Mouse (Mus musculus) midbrain, postnatal 0 days (tissue): ENCODE results near the gene Igfbp4. TPM values are rescaled to one million over a fixed set of nuclear protein-coding genes. Genes with fewer than 3 reads are reported as not detected.

Experiments
- ATAC-seq: fragments of 200-750 bp; cut with Nextera tagmentation; 2 replicates; pipeline ENCODE4 v1.8.0; 2017; ENCODE audit warnings: moderate number of reproducible peaks, mild to moderate bottlenecking, moderate TSS enrichment, moderate library complexity; ENCODE audit not compliant: low FRiP score
- DNase-seq: peaks from one replicate; pipeline ENCODE4 v3.0.0-alpha.2; 2015; ENCODE audit warnings: low spot score
- H3K27ac ChIP-seq: fragments of 300-500 bp; sonication (generic); 2 replicates; pipeline ENCODE4 v1.5.1; 2014; ENCODE audit warnings: low read depth, mild to moderate bottlenecking, low read length, mixed read lengths
- H3K27me3 ChIP-seq: fragments of 300-500 bp; sonication (generic); 2 replicates; pipeline ENCODE4 v1.6.1; 2014; ENCODE audit warnings: low read length, control low read depth, mixed read lengths; ENCODE audit not compliant: insufficient read depth
- H3K36me3 ChIP-seq: fragments of 300-500 bp; sonication (generic); 2 replicates; pipeline ENCODE4 v1.6.1; 2014; ENCODE audit warnings: low read length, control low read depth, mixed read lengths; ENCODE audit not compliant: insufficient read depth
- H3K4me1 ChIP-seq: fragments of 300-500 bp; sonication (generic); 2 replicates; pipeline ENCODE4 v1.6.1; 2014; ENCODE audit warnings: mild to moderate bottlenecking, control low read depth, antibody characterized with exemption, low read length, mixed read lengths; ENCODE audit not compliant: insufficient read depth
- H3K4me2 ChIP-seq: fragments of 300-500 bp; sonication (generic); 2 replicates; pipeline ENCODE4 v1.6.1; 2014; ENCODE audit warnings: low read depth, mild to moderate bottlenecking, low read length, mixed read lengths; ENCODE audit not compliant: poor library complexity, severe bottlenecking
- H3K4me3 ChIP-seq: fragments of 300-500 bp; sonication (generic); 2 replicates; pipeline ENCODE4 v1.5.1; 2014; ENCODE audit warnings: low read depth, mild to moderate bottlenecking, low read length, moderate library complexity
- H3K9ac ChIP-seq: fragments of 300-500 bp; sonication (generic); replicated peaks from 2 replicates; pipeline ENCODE4 v1.6.1; 2014; ENCODE audit warnings: mild to moderate bottlenecking, low read length, moderate library complexity, mixed read lengths; ENCODE audit not compliant: poor library complexity, severe bottlenecking
- H3K9me3 ChIP-seq: fragments of 300-500 bp; sonication (generic); 2 replicates; pipeline ENCODE4 v1.6.1; 2016; ENCODE audit warnings: low read length, control low read depth
- CTCF ChIP-seq: IDR thresholded peaks from 2 replicates; pipeline ENCODE4 v1.5.1; 2016; ENCODE audit warnings: antibody characterized with exemption, mild to moderate bottlenecking
- WGBS: fragments of 180-500 bp; shearing (Covaris S2); extraction: QIAGEN DNeasy Blood & Tissue Kit; methylation state at CpG from one replicate; pipeline ENCODE4 v1.1.7; 2014; 5-methylcytosine and 5-hydroxymethylcytosine counted together
- polyA plus RNA-seq: library from polyadenylated mRNA; unstranded; fragments of >200 nt; fragmentation: Nextera tagmentation; extraction: Ambion mirVana; gene quantifications from 2 replicates; pipeline ENCODE4 v1.2.1, GENCODE M21; 2015
- total RNA-seq: library from RNA; depleted of rRNA; stranded (reverse); fragments of >200 nt; gene quantifications from 2 replicates; pipeline ENCODE4 v1.2.3, GENCODE M21; 2014

Igfbp4 gene
- total and polyA plus RNA-seq, 2 experiments from 2014 or later: 78.8 to 92.4 TPM

DNA sequence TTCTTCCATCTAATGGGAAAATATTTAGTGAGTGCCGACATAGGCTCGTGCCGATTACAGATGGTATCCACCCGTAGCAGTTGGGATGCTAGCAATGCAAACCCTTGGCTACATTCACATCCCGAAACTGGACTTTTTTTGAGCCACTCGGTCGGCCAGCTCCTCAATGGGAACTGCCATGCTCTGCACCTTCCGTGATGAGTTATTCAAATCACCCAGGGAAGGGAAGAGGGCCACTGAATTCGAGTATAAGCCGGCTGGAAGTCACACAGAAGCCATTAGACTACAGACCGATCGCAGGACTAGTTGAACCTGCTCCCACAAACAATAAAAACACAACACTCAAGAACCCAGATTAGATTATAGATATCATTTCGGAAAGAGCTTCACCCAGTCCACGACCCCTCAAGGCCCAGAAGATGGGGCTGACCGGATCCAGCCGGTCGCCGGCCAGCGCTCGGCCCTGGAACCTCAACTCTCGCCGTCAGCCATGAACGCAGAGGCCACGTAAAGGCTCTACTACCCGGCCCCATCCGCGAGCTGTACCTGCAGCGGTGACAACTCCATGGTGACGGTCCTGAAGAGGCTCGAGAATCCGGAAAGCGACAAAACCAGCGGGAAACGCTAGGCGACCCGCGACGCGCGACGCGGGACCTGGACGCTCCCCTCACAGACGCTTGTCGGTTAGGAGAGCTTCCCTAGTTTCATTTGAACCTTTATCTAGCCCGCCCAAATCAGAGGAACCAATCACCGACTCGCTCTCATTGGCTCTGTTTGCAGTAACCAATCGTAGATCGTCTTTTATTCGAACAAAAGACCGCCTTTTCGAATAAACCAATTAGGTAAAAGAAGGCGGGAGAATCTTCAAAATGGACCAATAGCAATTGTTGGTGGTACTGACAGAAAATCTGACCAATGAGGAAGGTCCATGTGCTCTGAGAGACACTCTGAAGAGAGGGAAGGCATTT, 17.3 kb upstream of the Igfbp4 start, which contains the start of gene Top2a:
TSS of gene Top2a (minus strand) at position 690 of the 968 bp plus-strand sequence.
- ATAC-seq (peak; percentile 96), DNase-seq (peak; percentile 99)
- TF ChIP-seq CTCF: no peak
- H3K36me3 ChIP-seq: no peaks in the 10 kb centered on the region
- H3K27me3 ChIP-seq: no peaks in the 10 kb centered on the region
- H3K4me1 ChIP-seq: peaks cover 5% of the 10 kb centered on the region
- peak within 1 kb of the TSS; percentile 55 for H3K4me3 ChIP-seq
- H3K9me3 ChIP-seq: no peaks in the 10 kb centered on the region
- 0 out of 2 replicates have a peak within 1 kb of the TSS, but pooled peaks have one; percentile 55 for H3K27ac ChIP-seq
- under 1% methylated on average over 54 of the region's 54 CpGs for WGBS
- peak within 1 kb of the TSS; percentile 91 for H3K4me2 ChIP-seq
- peak within 1 kb of the TSS; percentile 48; the same call in 1 of the 2 replicates for H3K9ac ChIP-seq

DNA sequence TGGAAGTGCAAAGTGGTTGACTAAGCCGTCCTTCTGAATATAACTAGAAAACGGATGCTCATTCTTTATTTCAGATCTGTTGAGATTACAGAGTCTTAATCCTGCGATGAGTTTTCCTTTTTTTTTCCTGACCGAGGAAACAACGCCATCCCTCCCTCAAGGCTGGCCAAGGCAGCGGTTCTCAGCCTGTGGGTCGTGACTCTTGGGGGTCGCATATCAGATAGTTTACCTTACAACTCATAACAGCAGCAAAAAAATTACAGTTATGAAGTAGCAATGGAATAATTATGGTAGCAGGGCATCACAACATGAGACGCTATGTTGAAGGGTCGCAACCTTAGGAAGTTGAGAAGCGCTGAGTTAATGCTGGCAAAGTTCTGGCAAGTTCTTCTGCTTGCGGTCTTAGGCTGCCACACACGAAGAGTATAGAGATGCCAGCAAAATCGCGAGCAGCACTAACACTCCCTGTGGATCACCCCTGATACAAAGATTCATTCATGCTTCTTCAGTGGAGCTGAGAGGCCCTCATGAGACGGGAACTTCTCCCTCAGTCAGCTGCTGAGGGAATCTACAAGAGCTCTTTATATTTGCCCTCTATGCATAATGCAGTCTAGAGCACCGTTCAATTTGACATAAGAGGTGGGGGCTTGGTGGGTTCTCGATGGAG, 16.4 kb upstream of the Igfbp4 start:
- 48% methylated on average over 18 of the region's 18 CpGs for WGBS
- peak; percentile 23 for DNase-seq
- 0 out of 2 replicates have a peak overlapping the region, but pooled peaks have one; percentile 55 for H3K27ac ChIP-seq

DNA sequence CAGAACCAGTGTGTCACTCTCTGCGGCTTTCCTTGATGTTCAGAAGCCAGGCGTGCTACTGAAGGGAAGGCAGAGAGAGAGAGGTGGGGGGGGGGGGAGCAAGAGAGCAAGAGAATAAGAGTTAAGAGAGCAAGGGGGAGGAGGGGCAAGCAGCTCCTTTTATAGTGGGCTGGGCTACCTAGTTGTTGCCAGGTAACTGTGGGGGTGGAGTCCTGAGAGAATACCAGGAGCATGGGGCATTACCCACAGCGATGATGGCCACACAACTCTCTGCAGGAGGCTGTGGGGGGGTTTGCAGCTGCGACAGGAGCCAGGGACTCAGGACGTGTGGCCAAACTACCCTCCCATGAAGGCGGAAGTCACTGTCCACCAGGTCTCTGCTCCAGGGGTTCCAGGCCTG, 15.2 kb upstream of the Igfbp4 start:
- Histone ChIP-seq H3K27me3 (no peaks in the 10 kb centered on the region), H3K9me3 (no peaks in the 10 kb centered on the region), H3K4me2 (no peak overlapping the region), H3K27ac (no peak overlapping the region), H3K36me3 (no peaks in the 10 kb centered on the region), H3K9ac (no peak overlapping the region), H3K4me1 (peaks cover 5% of the 10 kb centered on the region), H3K4me3 (no peak overlapping the region)
- ATAC-seq (no peak), DNase-seq (no peak)
- no peak for TF ChIP-seq CTCF
- 92% methylated on average over 6 of the region's 6 CpGs for WGBS

More for the DNA sequence above, 16.4 kb upstream of the Igfbp4 start:
- Histone ChIP-seq H3K4me2 (peak overlapping the region; percentile 46), H3K36me3 (no peaks in the 10 kb centered on the region), H3K9ac (0 out of 2 replicates have a peak overlapping the region, but pooled peaks have one; percentile 36), H3K4me3 (peak overlapping the region; percentile 55), H3K4me1 (peaks cover 5% of the 10 kb centered on the region), H3K27me3 (no peaks in the 10 kb centered on the region), H3K9me3 (no peaks in the 10 kb centered on the region)
- 0 out of 2 replicates have a peak, but pooled peaks have one; percentile 52 for ATAC-seq
- TF ChIP-seq CTCF: no peak

DNA sequence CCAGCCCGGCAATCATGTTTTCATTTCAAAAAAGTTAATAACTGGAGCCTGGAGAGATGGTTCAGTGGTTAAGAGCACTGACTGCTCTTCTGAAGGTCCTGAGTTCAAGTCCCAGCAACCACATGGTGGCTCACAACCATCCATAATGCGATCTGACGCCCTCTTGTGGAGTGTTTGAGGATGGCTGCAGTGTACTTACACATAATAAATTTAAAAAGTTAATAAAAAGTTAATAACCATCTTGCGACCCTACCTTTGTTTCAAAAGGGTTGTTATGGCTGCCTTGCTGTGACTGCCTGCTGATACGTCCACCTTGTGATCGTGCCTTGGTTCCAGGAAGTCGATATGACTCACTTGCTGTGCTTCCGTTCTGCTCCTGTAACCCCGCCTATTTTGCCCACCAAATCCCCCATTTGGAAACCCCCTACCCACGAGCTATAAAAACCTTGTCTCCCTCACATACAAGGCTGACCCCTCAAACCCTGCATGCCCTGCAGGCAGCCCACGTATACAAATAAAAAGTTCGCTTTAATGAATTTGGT, 14.1 kb upstream of the Igfbp4 start:
- DNase-seq (no peak), ATAC-seq (no peak)
- no peaks in the 10 kb centered on the region for H3K36me3 ChIP-seq
- H3K4me2 ChIP-seq: no peak overlapping the region
- peaks cover 5% of the 10 kb centered on the region for H3K4me1 ChIP-seq
- H3K9ac ChIP-seq: no peak overlapping the region
- no peaks in the 10 kb centered on the region for H3K27me3 ChIP-seq
- no peaks in the 10 kb centered on the region for H3K9me3 ChIP-seq
- no peak overlapping the region for H3K27ac ChIP-seq
- peak; percentile 17; the same call in 1 of the 2 replicates for TF ChIP-seq CTCF
- WGBS: 86% methylated on average over 12 of the region's 12 CpGs
- no peak overlapping the region for H3K4me3 ChIP-seq

DNA sequence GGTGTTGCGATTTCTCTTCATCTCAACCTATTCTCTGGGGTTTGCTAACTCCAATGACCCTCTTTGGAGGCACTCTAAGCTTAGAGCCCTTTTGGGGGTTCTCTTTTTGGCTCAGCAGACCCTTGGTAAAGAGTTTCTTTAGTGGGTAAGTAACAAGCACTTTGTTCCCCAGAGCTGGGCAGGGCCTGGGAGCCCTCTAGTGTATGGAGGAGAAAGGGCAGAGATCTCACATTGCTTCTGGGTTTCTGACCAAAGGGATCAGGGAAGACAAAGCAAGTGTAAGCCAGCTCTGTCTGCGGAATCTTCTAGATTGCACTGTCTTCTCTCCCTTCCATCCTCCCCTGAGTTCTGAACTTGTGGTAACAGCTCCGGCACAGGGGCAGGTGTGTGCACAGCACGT, 5.7 kb upstream of the Igfbp4 start:
- no peaks in the 10 kb centered on the region for H3K9me3 ChIP-seq
- peak; percentile 59 for TF ChIP-seq CTCF
- DNase-seq: no peak
- 75% methylated on average over 4 of the region's 4 CpGs for WGBS
- no peaks in the 10 kb centered on the region for H3K27me3 ChIP-seq
- H3K36me3 ChIP-seq: no peaks in the 10 kb centered on the region
- H3K27ac ChIP-seq: no peak overlapping the region
- no peaks in the 10 kb centered on the region for H3K4me1 ChIP-seq
- H3K9ac ChIP-seq: no peak overlapping the region
- ATAC-seq: no peak
- no peak overlapping the region for H3K4me2 ChIP-seq
- no peak overlapping the region for H3K4me3 ChIP-seq
